Comparison of ENCODE assay signal across 26 mouse cellular contexts in genomic region chr1:78299670-78300225, GRCm38 (mm10). TPM values are rescaled to one million over a fixed set of nuclear protein-coding genes. Genes with fewer than 3 reads are reported as not detected.
DNase-seq lines count a peak whose midpoint lies in the region; ATAC-seq and TF ChIP-seq lines count a peak whose summit lies in the region.
"Had no signal": no experiment of that assay in that cellular context is flagged by ENCODE, and none has a peak within 500 bp of the region (broad histone marks: within the 10 kb centered on the region; RNA-seq: fewer than 3 reads in every experiment).

No protein-coding gene starts in this region.

- H3K4me2 ChIP-seq in liver, embryonic 12.5 days, result no peak overlapping the region
- no peak overlapping the region for H3K4me2 ChIP-seq in lung, embryonic 14.5 days
- H3K4me2 ChIP-seq in liver, postnatal 0 days (ENCODE audit: low read depth, low read length), result no peak overlapping the region
- H3K4me2 ChIP-seq in forebrain, embryonic 14.5 days (ENCODE audit: low read length), result no peak overlapping the region
- H3K4me2 ChIP-seq: embryonic facial prominence, embryonic 12.5 days; embryonic facial prominence, embryonic 15.5 days; forebrain, embryonic 15.5 days; heart, embryonic 12.5 days; heart, embryonic 15.5 days; hindbrain, embryonic 13.5 days had no signal

- peak; percentile 6 for DNase-seq in liver, adult 2 months (ENCODE audit: extremely low read depth, low read depth, low spot score)
- DNase-seq in lung, embryonic 14.5 days, result peak; percentile 48
- no peak for DNase-seq in lung, adult 2 months
- DNase-seq in liver, postnatal 0 days, result peak; percentile 27
- peak; percentile 41 for DNase-seq in lung, postnatal 25 days (ENCODE audit: low spot score)
- no peak for DNase-seq in left cerebral cortex, postnatal 36 days (ENCODE audit: low spot score in 2 of 2)
- no peak for DNase-seq in forebrain, embryonic 14.5 days (ENCODE audit: low spot score)
- DNase-seq: adrenal gland, adult 8-10 months; adrenal gland, postnatal 25 days; cerebellum, adult 11-12 months; cerebellum, adult 9-10 months; cerebellum, postnatal 14 days; gastrocnemius, postnatal 25 days; heart, adult 18-20 months; heart, postnatal 10 days; heart, postnatal 36 days had no signal

- no peak for ATAC-seq in liver, embryonic 12.5 days
- no peak for ATAC-seq in lung, embryonic 14.5 days (ENCODE audit: insufficient read depth)
- peak; percentile 97 for ATAC-seq in liver, postnatal 0 days
- no peak for ATAC-seq in forebrain, embryonic 14.5 days
- ATAC-seq: activated CD4-positive, CD25-positive, alpha-beta regulatory T cell, adult 4 months; forebrain, embryonic 15.5 days had no signal

- peak; percentile 70; the same call in 1 of the 2 replicates for TF ChIP-seq EP300 in liver, postnatal 0 days (IDR thresholded peaks at IDR 0.05; ENCODE audit: low read depth)

- H3K4me1 ChIP-seq in liver, adult 2 months (ENCODE audit: control insufficient read depth, insufficient read depth, low read length), result no peaks in the 10 kb centered on the region
- no peaks in the 10 kb centered on the region for H3K4me1 ChIP-seq in liver, embryonic 12.5 days
- H3K4me1 ChIP-seq in lung, embryonic 14.5 days (ENCODE audit: insufficient read depth), result no peaks in the 10 kb centered on the region
- H3K4me1 ChIP-seq in lung, adult 2 months (ENCODE audit: control insufficient read depth, insufficient read depth, low read length), result peaks cover 4% of the 10 kb centered on the region
- no peaks in the 10 kb centered on the region for H3K4me1 ChIP-seq in liver, postnatal 0 days (ENCODE audit: insufficient read depth)
- no peaks in the 10 kb centered on the region for H3K4me1 ChIP-seq in forebrain, embryonic 14.5 days (ENCODE audit: control insufficient read depth, insufficient read depth, low read length)
- H3K4me1 ChIP-seq: embryonic facial prominence, embryonic 12.5 days; embryonic facial prominence, embryonic 15.5 days; forebrain, embryonic 15.5 days; heart, embryonic 12.5 days; heart, embryonic 15.5 days; hindbrain, embryonic 10.5 days; hindbrain, embryonic 13.5 days had no signal

- intact Hi-C loops in left cerebral cortex, postnatal 36 days (cut with DNase I), result no loop called here

- H3K4me3 ChIP-seq in liver, adult 2 months (ENCODE audit: insufficient read depth, low read depth, low read length), result no peak overlapping the region
- H3K4me3 ChIP-seq in liver, embryonic 12.5 days, result no peak overlapping the region
- H3K4me3 ChIP-seq in lung, embryonic 14.5 days (ENCODE audit: low read depth, low read length), result no peak overlapping the region
- no peak overlapping the region for H3K4me3 ChIP-seq in lung, adult 2 months (replicated peaks; ENCODE audit: extremely low read depth, low read depth, low read length)
- no peak overlapping the region for H3K4me3 ChIP-seq in liver, postnatal 0 days (ENCODE audit: low read depth, low read length)
- H3K4me3 ChIP-seq in forebrain, embryonic 14.5 days (ENCODE audit: low read depth, low read length), result no peak overlapping the region
- H3K4me3 ChIP-seq: embryonic facial prominence, embryonic 12.5 days; embryonic facial prominence, embryonic 15.5 days; forebrain, embryonic 15.5 days; heart, embryonic 12.5 days; heart, embryonic 15.5 days; hindbrain, embryonic 10.5 days; hindbrain, embryonic 13.5 days had no signal

- H3K9ac ChIP-seq in liver, adult 2 months (ENCODE audit: low read depth, low read length), result no peak overlapping the region
- H3K9ac ChIP-seq in liver, embryonic 12.5 days, result no peak overlapping the region
- no peak overlapping the region for H3K9ac ChIP-seq in lung, embryonic 14.5 days
- no peak overlapping the region for H3K9ac ChIP-seq in liver, postnatal 0 days (replicated peaks)
- no peak overlapping the region for H3K9ac ChIP-seq in forebrain, embryonic 14.5 days (ENCODE audit: low read length)
- H3K9ac ChIP-seq: embryonic facial prominence, embryonic 12.5 days; embryonic facial prominence, embryonic 15.5 days; forebrain, embryonic 15.5 days; heart, embryonic 12.5 days; heart, embryonic 15.5 days; hindbrain, embryonic 13.5 days had no signal

- H3K36me3 ChIP-seq in liver, adult 2 months (ENCODE audit: control insufficient read depth, insufficient read depth, low read length), result no peaks in the 10 kb centered on the region
- no peaks in the 10 kb centered on the region for H3K36me3 ChIP-seq in liver, embryonic 12.5 days
- no peaks in the 10 kb centered on the region for H3K36me3 ChIP-seq in lung, embryonic 14.5 days (ENCODE audit: insufficient read depth)
- no peaks in the 10 kb centered on the region for H3K36me3 ChIP-seq in liver, postnatal 0 days (replicated peaks; ENCODE audit: insufficient read depth, low read length)
- no peaks in the 10 kb centered on the region for H3K36me3 ChIP-seq in forebrain, embryonic 14.5 days (ENCODE audit: control insufficient read depth, insufficient read depth, low read length)
- H3K36me3 ChIP-seq: embryonic facial prominence, embryonic 12.5 days; embryonic facial prominence, embryonic 15.5 days; forebrain, embryonic 15.5 days; heart, embryonic 12.5 days; heart, embryonic 15.5 days; hindbrain, embryonic 10.5 days; hindbrain, embryonic 13.5 days had no signal

- 34% methylated on average over 7 of the region's 7 CpGs for WGBS in liver, adult 2 months
- WGBS in liver, embryonic 12.5 days (ENCODE audit: insufficient replicate concordance), result 56% methylated on average over 7 of the region's 7 CpGs
- 55% methylated on average over 7 of the region's 7 CpGs for WGBS in lung, embryonic 14.5 days
- 45% methylated on average over 7 of the region's 7 CpGs for WGBS in lung, adult 2 months
- 48% methylated on average over 7 of the region's 7 CpGs for WGBS in liver, postnatal 0 days (ENCODE audit: insufficient replicate concordance)
- WGBS in forebrain, embryonic 14.5 days, result 84% methylated on average over 7 of the region's 7 CpGs

- no peaks in the 10 kb centered on the region for H3K79me2 ChIP-seq in liver, adult 2 months (ENCODE audit: control insufficient read depth, insufficient read depth, low read length)

- H3K9me3 ChIP-seq in liver, embryonic 12.5 days (replicated peaks), result no peaks in the 10 kb centered on the region
- no peaks in the 10 kb centered on the region for H3K9me3 ChIP-seq in lung, embryonic 14.5 days (ENCODE audit: low read depth, low read length)
- no peaks in the 10 kb centered on the region for H3K9me3 ChIP-seq in liver, postnatal 0 days (ENCODE audit: low read length)
- H3K9me3 ChIP-seq in forebrain, embryonic 14.5 days (replicated peaks; ENCODE audit: control insufficient read depth, low read length), result no peaks in the 10 kb centered on the region
- H3K9me3 ChIP-seq: embryonic facial prominence, embryonic 12.5 days; embryonic facial prominence, embryonic 15.5 days; forebrain, embryonic 15.5 days; heart, embryonic 12.5 days; heart, embryonic 15.5 days; hindbrain, embryonic 10.5 days; hindbrain, embryonic 13.5 days had no signal

- no peak for TF ChIP-seq CTCF in liver, adult 2 months (IDR thresholded peaks at IDR 0.05; ENCODE audit: low read depth, low read length)
- no peak for TF ChIP-seq CTCF in lung, embryonic 14.5 days (IDR thresholded peaks at IDR 0.05; ENCODE audit: low read depth)
- no peak for TF ChIP-seq CTCF in lung, adult 2 months (IDR thresholded peaks at IDR 0.05; ENCODE audit: insufficient read depth, low read length)
- TF ChIP-seq CTCF in liver, postnatal 0 days (IDR thresholded peaks at IDR 0.05; ENCODE audit: low read depth), result no peak

- H3K27me3 ChIP-seq in liver, adult 2 months (ENCODE audit: control insufficient read depth, insufficient read depth, low read length), result no peaks in the 10 kb centered on the region
- H3K27me3 ChIP-seq in liver, embryonic 12.5 days (replicated peaks), result no peaks in the 10 kb centered on the region
- no peaks in the 10 kb centered on the region for H3K27me3 ChIP-seq in lung, embryonic 14.5 days (ENCODE audit: insufficient read depth, low read length)
- no peaks in the 10 kb centered on the region for H3K27me3 ChIP-seq in liver, postnatal 0 days (ENCODE audit: insufficient read depth, low read length)
- no peaks in the 10 kb centered on the region for H3K27me3 ChIP-seq in forebrain, embryonic 14.5 days (replicated peaks; ENCODE audit: control insufficient read depth, insufficient read depth, low read length)
- H3K27me3 ChIP-seq: embryonic facial prominence, embryonic 12.5 days; embryonic facial prominence, embryonic 15.5 days; forebrain, embryonic 15.5 days; hindbrain, embryonic 13.5 days had no signal

- TF ChIP-seq POLR2A in liver, adult 2 months (IDR thresholded peaks at IDR 0.05; ENCODE audit: extremely low read depth, insufficient read depth, low read length), result no peak
- TF ChIP-seq POLR2A in lung, adult 2 months (IDR thresholded peaks at IDR 0.05; ENCODE audit: borderline replicate concordance, extremely low read depth, low read depth, low read length), result no peak

- no peak overlapping the region for H3K27ac ChIP-seq in liver, adult 2 months (replicated peaks; ENCODE audit: insufficient read depth, low read depth, low read length)
- no peak overlapping the region for H3K27ac ChIP-seq in liver, embryonic 12.5 days
- no peak overlapping the region for H3K27ac ChIP-seq in lung, embryonic 14.5 days (ENCODE audit: low read depth)
- H3K27ac ChIP-seq in liver, postnatal 0 days (ENCODE audit: low read depth), result peak overlapping the region; percentile 64
- no peak overlapping the region for H3K27ac ChIP-seq in forebrain, embryonic 14.5 days (ENCODE audit: low read depth, low read length)
- H3K27ac ChIP-seq: embryonic facial prominence, embryonic 12.5 days; embryonic facial prominence, embryonic 15.5 days; forebrain, embryonic 15.5 days; heart, embryonic 15.5 days; hindbrain, embryonic 10.5 days; hindbrain, embryonic 13.5 days had no signal

RNA-seq across cellular contexts. Expression of gene Sgpp2, which starts 10.4 kb away (rescaled TPM):
- total RNA-seq in liver, adult 2 months (2014; rRNA removed), result 0.07 and 0.09 TPM in 2 replicates
- 0.09 and 0.10 TPM in 2 replicates for polyA plus RNA-seq in liver, adult 2 months (2012; rRNA removed)
- 0.13 and 0.32 TPM in 2 replicates for polyA plus RNA-seq in liver, embryonic 12.5 days (2016; fragmentation: Nextera tagmentation; extraction: Ambion mirVana)
- polyA plus RNA-seq in lung, embryonic 14.5 days (2014; fragmentation: Nextera tagmentation; extraction: Ambion mirVana), result 1.0 and 1.1 TPM in 2 replicates
- 25.1 and 33.7 TPM in 2 replicates for polyA plus RNA-seq in lung, adult 2 months (2012; rRNA removed)
- polyA plus RNA-seq in liver, postnatal 0 days (2015; fragmentation: Nextera tagmentation; extraction: Ambion mirVana), result 0.09 and 0.14 TPM in 2 replicates
- total RNA-seq in left cerebral cortex, postnatal 36 days (2021), result 1 to 10 TPM; 8.8 to 9.7 TPM
- polyA plus RNA-seq in forebrain, embryonic 14.5 days (2014; fragmentation: Nextera tagmentation; extraction: Ambion mirVana), result 0.10 and 0.27 TPM in 2 replicates
- total RNA-seq: gastrocnemius, adult 8-10 months; gastrocnemius, postnatal 25 days; heart, postnatal 10 days had no signal

Comparison
In these comparisons a context has a peak if more than half of its experiments do, and no peak if none do; other contexts are left out.
1. DNase-seq: peak in liver, adult 2 months (single experiment), lung, embryonic 14.5 days (single experiment), liver, postnatal 0 days (single experiment) and lung, postnatal 25 days (single experiment); none in lung, adult 2 months (single experiment), left cerebral cortex, postnatal 36 days (0 of 2) and forebrain, embryonic 14.5 days (single experiment).
2. RNA of gene Sgpp2, which starts 10.4 kb away (polyA plus RNA-seq): 25.1 to 33.7 TPM in lung, adult 2 months; 1.0 to 1.1 TPM in lung, embryonic 14.5 days, 0.13 to 0.32 TPM in liver, embryonic 12.5 days, 0.09 to 0.14 TPM in liver, postnatal 0 days, 0.10 to 0.27 TPM in forebrain, embryonic 14.5 days and 0.09 to 0.10 TPM in liver, adult 2 months; every median in the first group is over 10 times any median in the second.